Mouse (Mus musculus) stomach, postnatal 0 days (tissue): ENCODE results near the gene Acsm2. TPM values are rescaled to one million over a fixed set of nuclear protein-coding genes. Genes with fewer than 3 reads are reported as not detected.

Source experiments
- ATAC-seq: fragments of 200-750 bp; cut with Nextera tagmentation; 2 replicates; pipeline ENCODE4 v1.8.0; 2017; ENCODE audit not compliant: low FRiP score, low TSS enrichment
- DNase-seq: peaks from one replicate; pipeline ENCODE4 v3.0.0-alpha.2; 2016; ENCODE audit warnings: low spot score
- H3K27ac ChIP-seq: fragments of 300-500 bp; sonication (generic); replicated peaks from 2 replicates; pipeline ENCODE4 v1.5.1; 2014; ENCODE audit warnings: mild to moderate bottlenecking, control low read depth
- H3K27me3 ChIP-seq: fragments of 300-500 bp; sonication (generic); 2 replicates; pipeline ENCODE4 v1.6.1; 2014; ENCODE audit warnings: low read length; ENCODE audit not compliant: control insufficient read depth, insufficient read depth
- H3K36me3 ChIP-seq: fragments of 300-500 bp; sonication (generic); 2 replicates; pipeline ENCODE4 v1.6.1; 2014; ENCODE audit warnings: low read length, mixed read lengths; ENCODE audit not compliant: control insufficient read depth, insufficient read depth
- H3K4me1 ChIP-seq: fragments of 300-500 bp; sonication (generic); replicated peaks from 2 replicates; pipeline ENCODE4 v1.6.1; 2014; ENCODE audit warnings: antibody characterized with exemption; ENCODE audit not compliant: control insufficient read depth, insufficient read depth
- H3K4me2 ChIP-seq: fragments of 300-500 bp; sonication (generic); replicated peaks from 2 replicates; pipeline ENCODE4 v1.6.1; 2014; ENCODE audit warnings: low read depth, mild to moderate bottlenecking, control low read depth, moderate library complexity
- H3K4me3 ChIP-seq: fragments of 300-500 bp; sonication (generic); 2 replicates; pipeline ENCODE4 v1.5.1; 2014; ENCODE audit warnings: low read depth, low read length, control low read depth
- H3K9ac ChIP-seq: fragments of 300-500 bp; sonication (generic); 2 replicates; pipeline ENCODE4 v1.6.1; 2014; ENCODE audit warnings: mild to moderate bottlenecking, low read length, control low read depth, mixed read lengths
- H3K9me3 ChIP-seq: fragments of 300-500 bp; sonication (generic); 2 replicates; pipeline ENCODE4 v1.6.1; 2016; ENCODE audit warnings: low read length; ENCODE audit not compliant: control insufficient read depth
- CTCF ChIP-seq: IDR thresholded peaks from 2 replicates; pipeline ENCODE4 v1.5.1; 2016; ENCODE audit warnings: antibody characterized with exemption, low read depth, mild to moderate bottlenecking, moderate library complexity
- EP300 ChIP-seq: optimal IDR thresholded peaks from 2 replicates; pipeline ENCODE3; 2016; ENCODE audit warnings: antibody characterized with exemption
- WGBS: fragments of 180-500 bp; shearing (Covaris S2); extraction: QIAGEN DNeasy Blood & Tissue Kit; methylation state at CpG from one replicate; pipeline ENCODE4 v1.1.7; 2014; 5-methylcytosine and 5-hydroxymethylcytosine counted together
- polyA plus RNA-seq: library from polyadenylated mRNA; unstranded; fragments of >200 nt; fragmentation: Nextera tagmentation; extraction: Ambion mirVana; gene quantifications from 2 replicates; pipeline ENCODE4 v1.2.1, GENCODE M21; 2015

Acsm2 gene
- polyA plus RNA-seq, 1 experiment from 2014 or later, result not detected

DNA sequence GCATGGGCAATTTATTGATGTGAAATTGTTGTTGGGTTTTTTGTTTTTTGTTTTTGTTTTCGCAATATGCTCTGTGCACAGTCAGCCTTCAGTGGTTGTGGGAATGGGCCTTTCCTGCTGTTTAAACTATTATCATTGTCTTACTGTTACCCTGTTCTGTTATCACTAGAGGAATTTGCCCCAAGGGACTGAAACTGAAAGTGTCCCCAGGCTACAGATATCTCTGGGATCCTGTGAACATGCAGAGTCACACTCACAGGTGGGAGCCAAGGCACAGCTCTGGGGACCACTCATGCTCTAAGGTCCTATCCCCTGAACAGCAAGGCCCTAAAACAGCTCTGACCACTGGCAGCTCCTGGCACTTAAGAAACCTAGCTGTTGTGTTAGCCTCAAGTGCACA is 27.0 kb upstream of the Acsm2 start:
- Histone ChIP-seq H3K4me1 (no peaks in the 10 kb centered on the region), H3K4me3 (no peak overlapping the region), H3K27me3 (no peaks in the 10 kb centered on the region), H3K36me3 (no peaks in the 10 kb centered on the region), H3K4me2 (no peak overlapping the region), H3K9me3 (no peaks in the 10 kb centered on the region), H3K9ac (no peak overlapping the region), H3K27ac (no peak overlapping the region)
- TF ChIP-seq EP300 (no peak), CTCF (no peak)
- WGBS, result 90% methylated on average over 1 of the region's 1 CpGs
- ATAC-seq (no peak), DNase-seq (no peak)

DNA sequence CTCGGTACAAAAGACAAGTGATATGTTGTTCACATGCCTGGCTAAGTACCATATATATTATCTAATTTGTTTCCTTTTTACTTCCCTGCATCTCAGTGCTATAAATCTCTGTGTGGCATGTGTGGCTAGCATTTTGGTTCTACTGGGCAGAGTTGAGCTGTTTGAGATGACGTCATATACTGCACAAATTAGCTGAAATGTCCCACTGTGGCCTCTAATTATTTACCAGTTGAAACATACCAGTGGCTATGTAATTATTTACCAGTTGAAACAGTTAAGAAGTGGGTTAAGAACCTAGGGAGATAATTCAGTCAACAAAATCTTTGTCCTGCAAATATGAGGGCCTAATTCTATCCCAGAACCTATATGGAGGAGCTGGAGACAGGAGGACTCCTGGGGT is 26.6 kb upstream of the Acsm2 start:
- H3K4me2 ChIP-seq, result no peak overlapping the region
- no peak overlapping the region for H3K4me3 ChIP-seq
- TF ChIP-seq CTCF, result no peak
- TF ChIP-seq EP300, result no peak
- no peak for ATAC-seq
- no peak for DNase-seq
- 66% methylated on average over 2 of the region's 2 CpGs for WGBS
- no peaks in the 10 kb centered on the region for H3K4me1 ChIP-seq
- no peaks in the 10 kb centered on the region for H3K36me3 ChIP-seq
- no peak overlapping the region for H3K9ac ChIP-seq
- no peaks in the 10 kb centered on the region for H3K27me3 ChIP-seq
- no peak overlapping the region for H3K27ac ChIP-seq
- H3K9me3 ChIP-seq, result no peaks in the 10 kb centered on the region

DNA sequence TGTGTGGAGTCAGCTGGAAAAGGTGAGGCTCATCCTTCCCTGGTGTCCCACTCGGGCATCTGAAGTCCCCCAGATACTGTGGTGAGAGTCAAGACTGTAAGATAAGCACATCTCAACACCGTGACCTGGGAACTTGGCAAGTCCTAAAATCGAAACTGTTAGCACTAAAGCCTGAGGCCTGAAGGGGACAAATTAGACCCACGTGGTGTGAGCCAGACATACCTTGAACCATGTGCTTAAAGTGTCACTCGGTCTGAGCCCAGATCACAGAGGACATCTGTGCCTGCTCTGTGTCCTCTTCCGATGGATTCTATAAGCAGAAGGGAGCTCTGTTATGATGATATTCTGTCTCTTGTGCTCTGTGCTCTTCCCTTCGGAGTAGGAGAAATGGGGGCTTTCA is 25.5 kb upstream of the Acsm2 start:
- Histone ChIP-seq H3K36me3 (no peaks in the 10 kb centered on the region), H3K4me2 (no peak overlapping the region), H3K4me1 (no peaks in the 10 kb centered on the region), H3K27me3 (no peaks in the 10 kb centered on the region), H3K9me3 (no peaks in the 10 kb centered on the region), H3K9ac (no peak overlapping the region), H3K4me3 (no peak overlapping the region), H3K27ac (no peak overlapping the region)
- ATAC-seq (no peak), DNase-seq (no peak)
- no peak for TF ChIP-seq CTCF
- no peak for TF ChIP-seq EP300
- 72% methylated on average over 7 of the region's 7 CpGs for whole genome bisulfite sequencing

DNA sequence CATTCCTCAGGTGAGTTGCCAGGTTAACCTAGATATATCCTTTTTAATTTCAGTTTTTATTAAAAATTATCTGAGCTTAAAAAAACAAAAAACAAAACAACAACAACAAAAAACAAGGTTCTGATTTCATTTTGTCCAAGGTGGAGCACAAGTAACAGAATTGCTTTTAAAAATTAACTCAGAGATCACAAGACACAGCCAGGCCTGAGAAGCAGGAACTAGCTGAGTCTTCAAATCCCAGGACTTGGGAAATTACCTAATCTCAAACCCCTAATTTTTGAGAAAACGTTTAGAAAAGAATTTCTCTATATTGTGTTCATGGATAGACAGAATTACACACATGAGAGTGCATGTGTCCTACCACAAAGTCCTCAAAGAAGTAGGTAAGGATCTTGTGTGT is 21.2 kb upstream of the Acsm2 start:
- ATAC-seq (no peak), DNase-seq (no peak)
- H3K27me3 ChIP-seq, result no peaks in the 10 kb centered on the region
- no peak for TF ChIP-seq CTCF
- no peak for TF ChIP-seq EP300
- H3K4me1 ChIP-seq, result no peaks in the 10 kb centered on the region
- H3K9me3 ChIP-seq, result no peaks in the 10 kb centered on the region
- 49% methylated on average over 1 of the region's 1 CpGs for WGBS
- H3K9ac ChIP-seq, result no peak overlapping the region
- H3K27ac ChIP-seq, result no peak overlapping the region
- H3K36me3 ChIP-seq, result no peaks in the 10 kb centered on the region
- H3K4me2 ChIP-seq, result no peak overlapping the region
- no peak overlapping the region for H3K4me3 ChIP-seq

DNA sequence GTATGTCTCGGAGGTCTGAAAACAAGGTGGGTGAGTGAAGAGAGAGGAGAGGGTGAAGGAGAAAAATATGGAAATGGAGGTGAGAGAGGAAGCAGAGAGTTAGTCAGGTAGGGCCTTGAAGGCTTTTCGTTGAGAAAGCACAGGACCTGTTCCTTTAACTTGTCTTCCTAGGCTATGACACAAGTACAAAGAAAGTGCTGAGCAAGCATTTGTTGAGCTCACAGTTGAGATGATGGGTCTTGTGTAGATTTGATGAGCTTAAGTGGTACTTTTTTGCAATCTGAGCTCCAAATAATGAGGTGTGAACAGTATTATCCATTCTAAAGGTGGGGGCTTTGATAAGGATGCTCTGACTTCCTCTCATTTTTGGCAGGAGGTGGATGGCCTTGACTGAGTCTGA is 19.8 kb upstream of the Acsm2 start:
- ATAC-seq (no peak), DNase-seq (no peak)
- no peaks in the 10 kb centered on the region for H3K27me3 ChIP-seq
- H3K9me3 ChIP-seq, result no peaks in the 10 kb centered on the region
- H3K4me3 ChIP-seq, result no peak overlapping the region
- no peak for TF ChIP-seq EP300
- TF ChIP-seq CTCF, result no peak
- H3K4me2 ChIP-seq, result no peak overlapping the region
- no peak overlapping the region for H3K27ac ChIP-seq
- no peaks in the 10 kb centered on the region for H3K36me3 ChIP-seq
- H3K9ac ChIP-seq, result no peak overlapping the region
- WGBS, result 75% methylated on average over 2 of the region's 2 CpGs
- H3K4me1 ChIP-seq, result no peaks in the 10 kb centered on the region

DNA sequence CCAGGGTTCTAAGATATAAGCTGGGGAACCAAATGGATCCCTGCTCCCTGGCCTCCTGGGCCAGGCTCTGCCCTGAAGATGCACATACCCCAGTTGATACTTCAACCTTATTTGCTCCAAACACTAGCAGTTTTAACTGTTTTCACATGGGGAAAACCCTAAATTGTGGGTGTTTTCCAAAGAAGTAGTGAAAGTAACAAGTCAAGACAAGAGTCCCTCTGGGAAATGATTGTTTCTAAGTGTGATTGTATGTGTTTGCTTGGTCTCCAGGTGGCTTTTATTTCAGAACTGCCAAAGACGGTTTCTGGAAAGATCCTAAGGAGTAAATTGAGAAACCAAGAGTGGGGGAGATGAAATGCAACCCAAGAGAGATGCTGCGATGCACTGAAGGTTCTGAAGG is 11.7 kb upstream of the Acsm2 start:
- WGBS, result 68% methylated on average over 2 of the region's 2 CpGs
- Histone ChIP-seq H3K9ac (no peak overlapping the region), H3K4me3 (no peak overlapping the region), H3K4me2 (no peak overlapping the region), H3K36me3 (no peaks in the 10 kb centered on the region), H3K27me3 (no peaks in the 10 kb centered on the region), H3K9me3 (no peaks in the 10 kb centered on the region), H3K4me1 (no peaks in the 10 kb centered on the region), H3K27ac (no peak overlapping the region)
- TF ChIP-seq CTCF (no peak), EP300 (no peak)
- no peak for ATAC-seq
- DNase-seq, result no peak
